Mouse (Mus musculus): Measurements from ENCODE around the gene Myo1d. TPM values are rescaled to one million over a fixed set of nuclear protein-coding genes. Genes with fewer than 3 reads are reported as not detected.

The Myo1d gene
- polyA plus RNA-seq, 1 experiment: 80.4 TPM

- 84% methylated on average over 1 of the region's 1 CpGs for WGBS
- Histone ChIP-seq H3K4me3 (replicated peaks; ENCODE audit: extremely low read depth, low read depth, low read length) (no peak overlapping the region), H3K4me1 (ENCODE audit: control insufficient read depth, insufficient read depth, low read length) (peaks cover 4% of the 10 kb centered on the region)
- no peak for TF ChIP-seq POLR2A (IDR thresholded peaks at IDR 0.05; ENCODE audit: borderline replicate concordance, extremely low read depth, low read depth, low read length)
- no peak for TF ChIP-seq CTCF (IDR thresholded peaks at IDR 0.05; ENCODE audit: insufficient read depth, low read length)
- DNase-seq: no peak
Measured at GRCm38 (mm10) chr11:80751168-80751567, 28.7 kb downstream of the Myo1d start.

DNA sequence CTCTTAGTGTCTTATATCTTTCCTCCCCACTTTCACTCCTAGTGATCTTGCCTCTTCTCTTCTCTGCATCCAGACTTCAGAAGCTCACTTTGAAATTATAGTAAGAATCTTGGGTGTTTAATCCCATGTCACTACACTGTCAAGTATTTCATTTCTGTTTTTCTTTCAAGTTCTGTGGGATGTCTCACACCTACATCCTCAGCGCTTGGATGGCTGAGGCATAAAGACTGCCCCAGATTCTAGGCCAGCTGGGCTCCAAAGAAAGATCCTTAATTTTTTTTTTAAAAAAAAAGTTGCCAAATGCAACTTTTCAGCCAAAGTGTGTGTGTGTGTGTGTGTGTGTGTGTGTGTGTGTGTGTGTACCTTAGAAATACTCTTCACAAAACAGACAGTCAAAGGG is 30.6 kb downstream of the Myo1d start:
- 88% methylated on average over 1 of the region's 1 CpGs for WGBS
- TF ChIP-seq CTCF (IDR thresholded peaks at IDR 0.05; ENCODE audit: insufficient read depth, low read length) (no peak), POLR2A (IDR thresholded peaks at IDR 0.05; ENCODE audit: borderline replicate concordance, extremely low read depth, low read depth, low read length) (no peak)
- H3K4me1 ChIP-seq (ENCODE audit: control insufficient read depth, insufficient read depth, low read length): peaks cover 9% of the 10 kb centered on the region
- H3K4me3 ChIP-seq (replicated peaks; ENCODE audit: extremely low read depth, low read depth, low read length): no peak overlapping the region
- DNase-seq: no peak

- 50% methylated on average over 5 of the region's 5 CpGs for WGBS
Measured at GRCm38 (mm10) chr11:80745426-80745825, 34.4 kb downstream of the Myo1d start.

GRCm38 (mm10) chr11:80743823-80744410 is 35.9 kb downstream of the Myo1d start:
- no peak for TF ChIP-seq POLR2A (IDR thresholded peaks at IDR 0.05; ENCODE audit: borderline replicate concordance, extremely low read depth, low read depth, low read length)
- TF ChIP-seq CTCF (IDR thresholded peaks at IDR 0.05; ENCODE audit: insufficient read depth, low read length): no peak

More at GRCm38 (mm10) chr11:80745426-80745825, 34.4 kb downstream of the Myo1d start:
- no peak for TF ChIP-seq POLR2A (IDR thresholded peaks at IDR 0.05; ENCODE audit: borderline replicate concordance, extremely low read depth, low read depth, low read length)
- no peak for TF ChIP-seq CTCF (IDR thresholded peaks at IDR 0.05; ENCODE audit: insufficient read depth, low read length)
- DNase-seq: no peak
- Histone ChIP-seq H3K4me1 (ENCODE audit: control insufficient read depth, insufficient read depth, low read length) (peaks cover 5% of the 10 kb centered on the region; the same call in 1 of the 2 replicates), H3K4me3 (replicated peaks; ENCODE audit: extremely low read depth, low read depth, low read length) (no peak overlapping the region)

GRCm38 (mm10) chr11:80742462-80742861 is 37.4 kb downstream of the Myo1d start:
- no peak for DNase-seq
- over 99% methylated on average over 4 of the region's 4 CpGs for WGBS
- TF ChIP-seq CTCF (IDR thresholded peaks at IDR 0.05; ENCODE audit: insufficient read depth, low read length) (no peak), POLR2A (IDR thresholded peaks at IDR 0.05; ENCODE audit: borderline replicate concordance, extremely low read depth, low read depth, low read length) (no peak)
- Histone ChIP-seq H3K4me3 (replicated peaks; ENCODE audit: extremely low read depth, low read depth, low read length) (no peak overlapping the region), H3K4me1 (ENCODE audit: control insufficient read depth, insufficient read depth, low read length) (peaks cover 5% of the 10 kb centered on the region; the same call in 1 of the 2 replicates)

More at GRCm38 (mm10) chr11:80743823-80744410, 35.9 kb downstream of the Myo1d start:
- 82% methylated on average over 4 of the region's 4 CpGs for WGBS
- DNase-seq: no peak
- Histone ChIP-seq H3K4me3 (replicated peaks; ENCODE audit: extremely low read depth, low read depth, low read length) (no peak overlapping the region), H3K4me1 (ENCODE audit: control insufficient read depth, insufficient read depth, low read length) (peaks cover 5% of the 10 kb centered on the region; the same call in 1 of the 2 replicates)

DNA sequence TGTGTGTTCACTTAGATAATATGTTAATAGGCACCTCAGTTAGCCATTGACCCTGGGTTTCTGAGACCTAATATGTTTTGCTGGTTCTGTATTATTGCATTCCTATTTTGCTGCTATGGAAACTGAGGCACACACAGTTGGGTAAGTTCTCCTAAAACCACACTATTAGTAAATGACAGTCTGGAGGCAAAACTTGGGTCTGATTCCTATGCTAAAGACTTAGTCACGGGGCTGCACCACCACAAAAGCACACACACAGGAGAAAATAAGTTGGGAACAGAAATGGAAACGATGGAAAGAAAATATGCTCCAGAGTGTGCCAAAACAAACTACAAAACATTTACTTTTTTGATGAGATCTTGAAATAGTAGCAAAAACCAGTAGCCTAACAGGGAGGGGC is 45.1 kb downstream of the Myo1d start:
- TF ChIP-seq CTCF (IDR thresholded peaks at IDR 0.05; ENCODE audit: insufficient read depth, low read length) (no peak), POLR2A (IDR thresholded peaks at IDR 0.05; ENCODE audit: borderline replicate concordance, extremely low read depth, low read depth, low read length) (no peak)
- no peak overlapping the region for H3K4me3 ChIP-seq (replicated peaks; ENCODE audit: extremely low read depth, low read depth, low read length)
- no peaks in the 10 kb centered on the region; the same call in none of the 2 replicates for H3K4me1 ChIP-seq (ENCODE audit: control insufficient read depth, insufficient read depth, low read length)
- WGBS: 42% methylated on average over 2 of the region's 2 CpGs
- DNase-seq: no peak

DNA sequence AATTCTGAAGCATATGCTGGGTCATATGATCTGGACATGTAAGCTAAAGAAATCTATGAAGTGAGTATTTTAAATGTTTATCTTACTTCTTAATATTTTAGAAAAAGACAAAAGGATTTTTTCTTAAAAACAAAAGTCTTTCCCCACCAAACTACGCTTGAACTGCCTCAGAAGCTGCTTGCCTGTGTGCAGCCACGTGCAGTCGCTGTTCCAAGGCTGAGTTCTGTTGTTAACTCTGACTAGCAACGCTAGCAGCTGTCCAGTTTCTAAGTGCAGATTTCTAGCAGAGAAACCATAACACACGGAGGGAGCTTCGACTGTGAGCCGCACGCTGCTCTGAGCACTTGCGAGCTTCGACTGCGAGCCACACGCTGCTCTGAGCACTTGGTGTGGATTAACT is 55.1 kb downstream of the Myo1d start:
- H3K4me1 ChIP-seq (ENCODE audit: control insufficient read depth, insufficient read depth, low read length): peaks cover 8% of the 10 kb centered on the region
- H3K4me3 ChIP-seq (replicated peaks; ENCODE audit: extremely low read depth, low read depth, low read length): no peak overlapping the region
- DNase-seq: no peak
- TF ChIP-seq POLR2A (IDR thresholded peaks at IDR 0.05; ENCODE audit: borderline replicate concordance, extremely low read depth, low read depth, low read length): no peak
- TF ChIP-seq CTCF (IDR thresholded peaks at IDR 0.05; ENCODE audit: insufficient read depth, low read length): no peak
- 67% methylated on average over 12 of the region's 12 CpGs for WGBS

- Histone ChIP-seq H3K4me3 (replicated peaks; ENCODE audit: extremely low read depth, low read depth, low read length) (no peak overlapping the region), H3K4me1 (ENCODE audit: control insufficient read depth, insufficient read depth, low read length) (peaks cover 10% of the 10 kb centered on the region)
- no peak for TF ChIP-seq POLR2A (IDR thresholded peaks at IDR 0.05; ENCODE audit: borderline replicate concordance, extremely low read depth, low read depth, low read length)
- TF ChIP-seq CTCF (IDR thresholded peaks at IDR 0.05; ENCODE audit: insufficient read depth, low read length): no peak
- WGBS: 77% methylated on average over 9 of the region's 9 CpGs
- no peak for DNase-seq
Measured at GRCm38 (mm10) chr11:80723406-80724047, 56.3 kb downstream of the Myo1d start.

DNA sequence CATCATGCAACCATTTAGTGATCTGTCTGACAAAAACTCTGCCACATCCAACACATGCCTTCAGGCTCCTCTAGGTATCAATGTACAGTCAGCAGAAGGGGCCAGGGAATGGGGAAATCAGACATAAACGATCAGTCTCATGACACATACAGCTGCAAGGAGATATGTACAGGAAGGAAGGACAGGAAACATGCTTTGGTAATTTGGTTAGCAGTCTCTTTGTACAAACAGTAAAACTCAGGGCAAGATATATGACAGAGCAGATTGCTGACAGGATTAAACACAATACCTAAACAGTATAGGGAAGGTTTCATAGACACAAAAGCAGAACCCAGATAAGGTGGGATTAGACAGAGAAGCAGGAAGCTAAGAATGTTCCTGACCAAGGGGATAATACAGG is 60.8 kb downstream of the Myo1d start:
- TF ChIP-seq POLR2A (IDR thresholded peaks at IDR 0.05; ENCODE audit: borderline replicate concordance, extremely low read depth, low read depth, low read length) (no peak), CTCF (IDR thresholded peaks at IDR 0.05; ENCODE audit: insufficient read depth, low read length) (no peak)
- no peak for DNase-seq
- WGBS: 18% methylated on average over 1 of the region's 1 CpGs
- H3K4me3 ChIP-seq (replicated peaks; ENCODE audit: extremely low read depth, low read depth, low read length): no peak overlapping the region
- H3K4me1 ChIP-seq (ENCODE audit: control insufficient read depth, insufficient read depth, low read length): peaks cover 29% of the 10 kb centered on the region

DNA sequence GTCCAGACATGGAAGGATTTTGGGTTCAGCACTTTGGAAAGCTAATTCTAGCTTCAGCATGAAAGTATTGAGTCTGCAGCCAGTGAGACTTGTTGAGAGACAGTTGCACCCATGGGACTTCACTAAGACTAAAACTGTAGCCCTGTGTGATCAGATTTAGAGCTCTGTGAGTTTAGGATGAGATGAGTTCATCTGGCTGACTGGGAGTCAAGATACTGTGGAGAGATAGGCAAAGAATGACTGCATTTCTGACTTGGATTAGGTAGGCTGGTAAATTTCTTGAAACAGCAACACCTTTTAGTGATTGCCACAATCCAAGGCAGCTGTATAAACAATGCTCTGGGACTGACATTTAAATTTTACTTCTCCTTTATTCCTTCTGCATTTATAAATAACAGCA is 61.8 kb downstream of the Myo1d start:
- TF ChIP-seq POLR2A (IDR thresholded peaks at IDR 0.05; ENCODE audit: borderline replicate concordance, extremely low read depth, low read depth, low read length) (no peak), CTCF (IDR thresholded peaks at IDR 0.05; ENCODE audit: insufficient read depth, low read length) (no peak)
- Histone ChIP-seq H3K4me1 (ENCODE audit: control insufficient read depth, insufficient read depth, low read length) (peaks cover 29% of the 10 kb centered on the region), H3K4me3 (replicated peaks; ENCODE audit: extremely low read depth, low read depth, low read length) (no peak overlapping the region)
- DNase-seq: no peak
